Mouse (Mus musculus) frontal cortex, postnatal 25 days (tissue): ENCODE data around the gene Naaladl2.
"Not testable (repeated sequence)": the region's sequence is repeated elsewhere in the genome, so short reads cannot be mapped to it uniquely, and the experiment has no call there.

Experiments
- DNase-seq, 2 experiments: peaks; one replicate each; pipeline ENCODE4 v3.0.0; 2022; ENCODE audit warnings: low spot score in 2 of 2

The Naaladl2 gene

GRCm38 (mm10) chr3:24321489-24322405 lies 822.3 kb downstream of the Naaladl2 start:
- DNase-seq: no peak

GRCm38 (mm10) chr3:24314658-24315297 lies 829.3 kb downstream of the Naaladl2 start:
- no peak for DNase-seq

GRCm38 (mm10) chr3:24225418-24225817 lies 918.6 kb downstream of the Naaladl2 start:
- no peak for DNase-seq

- no peak for DNase-seq
Measured at GRCm38 (mm10) chr3:24217476-24217875, 926.6 kb downstream of the Naaladl2 start.

GRCm38 (mm10) chr3:24166531-24166930 lies 977.5 kb downstream of the Naaladl2 start:
- DNase-seq: no peak

- no peak for DNase-seq
Measured at GRCm38 (mm10) chr3:24163992-24164391, 980.1 kb downstream of the Naaladl2 start.

GRCm38 (mm10) chr3:24151086-24151815 lies 992.8 kb downstream of the Naaladl2 start:
- DNase-seq: not testable (repeated sequence)

GRCm38 (mm10) chr3:24142808-24143207 lies 1001.3 kb downstream of the Naaladl2 start:
- no peak for DNase-seq

- DNase-seq: no peak
Measured at GRCm38 (mm10) chr3:24138002-24138401, 1006.1 kb downstream of the Naaladl2 start.

GRCm38 (mm10) chr3:24126200-24126599 lies 1017.9 kb downstream of the Naaladl2 start:
- DNase-seq: no peak

GRCm38 (mm10) chr3:24124034-24124433 lies 1020.0 kb downstream of the Naaladl2 start:
- no peak for DNase-seq

- DNase-seq: no peak
Measured at GRCm38 (mm10) chr3:24118136-24118535, 1025.9 kb downstream of the Naaladl2 start.

- DNase-seq: no peak
Measured at GRCm38 (mm10) chr3:24114849-24115248, 1029.2 kb downstream of the Naaladl2 start.

GRCm38 (mm10) chr3:24113360-24113759 lies 1030.7 kb downstream of the Naaladl2 start:
- no peak for DNase-seq

- DNase-seq: no peak
Measured at GRCm38 (mm10) chr3:24106391-24106790, 1037.7 kb downstream of the Naaladl2 start.

GRCm38 (mm10) chr3:24079761-24080160 lies 1064.3 kb downstream of the Naaladl2 start:
- no peak for DNase-seq

GRCm38 (mm10) chr3:24071169-24071797 lies 1072.8 kb downstream of the Naaladl2 start:
- DNase-seq: no peak

- no peak for DNase-seq
Measured at GRCm38 (mm10) chr3:24070424-24071168, 1073.5 kb downstream of the Naaladl2 start.

GRCm38 (mm10) chr3:24048217-24048616 lies 1095.8 kb downstream of the Naaladl2 start:
- no peak for DNase-seq

GRCm38 (mm10) chr3:24001741-24002140 lies 1142.3 kb downstream of the Naaladl2 start:
- DNase-seq: no peak

- DNase-seq: no peak
Measured at GRCm38 (mm10) chr3:23973727-23974126, 1170.3 kb downstream of the Naaladl2 start.
